Mouse (Mus musculus): ENCODE data around the gene Ost4.

The Ost4 gene

GRCm38 (mm10) chr5:30856124-30856523, 51.5 kb downstream of the Ost4 start:
- DNase-seq (ENCODE audit: low read depth in 2 of 2, low spot score in 2 of 2) = no peak
